Mouse (Mus musculus) intestine, embryonic 16.5 days (tissue): ENCODE results near the gene Fcer1g. TPM values are rescaled to one million over a fixed set of nuclear protein-coding genes. Genes with fewer than 3 reads are reported as not detected.
A peak's percentile ranks its signal among the peaks of the same experiment; 100 is the strongest.

ENCODE experiments used
- ATAC-seq: fragments of 200-750 bp; cut with Nextera tagmentation; 2 replicates; pipeline ENCODE4 v1.8.0; 2017; ENCODE audit warnings: moderate TSS enrichment, moderate library complexity
- H3K27ac ChIP-seq: fragments of 300-500 bp; sonication (generic); 2 replicates; pipeline ENCODE4 v1.5.1; 2014; ENCODE audit warnings: mild to moderate bottlenecking, low read length
- H3K27me3 ChIP-seq: fragments of 300-500 bp; sonication (generic); replicated peaks from 2 replicates; pipeline ENCODE4 v1.6.1; 2014; ENCODE audit warnings: low read length, control low read depth, mixed read lengths; ENCODE audit not compliant: control insufficient read depth, insufficient read depth
- H3K36me3 ChIP-seq: fragments of 300-500 bp; sonication (generic); 2 replicates; pipeline ENCODE4 v1.6.1; 2014; ENCODE audit warnings: low read length, control low read depth; ENCODE audit not compliant: control insufficient read depth, insufficient read depth
- H3K4me1 ChIP-seq: fragments of 300-500 bp; sonication (generic); 2 replicates; pipeline ENCODE4 v1.6.1; 2014; ENCODE audit warnings: low read length, control low read depth, mixed read lengths; ENCODE audit not compliant: control insufficient read depth, insufficient read depth
- H3K4me2 ChIP-seq: fragments of 300-500 bp; sonication (generic); 2 replicates; pipeline ENCODE4 v1.6.1; 2014; ENCODE audit warnings: low read depth, low read length, control low read depth
- H3K4me3 ChIP-seq: fragments of 300-500 bp; sonication (generic); 2 replicates; pipeline ENCODE4 v1.5.1; 2014; ENCODE audit warnings: mild to moderate bottlenecking, low read length
- H3K9ac ChIP-seq: fragments of 300-500 bp; sonication (generic); 2 replicates; pipeline ENCODE4 v1.6.1; 2014; ENCODE audit warnings: low read depth, low read length
- H3K9me3 ChIP-seq: fragments of 300-500 bp; sonication (generic); 2 replicates; pipeline ENCODE4 v1.6.1; 2016; ENCODE audit warnings: low read length, control low read depth; ENCODE audit not compliant: control insufficient read depth
- WGBS: fragments of 180-500 bp; shearing (Covaris S2); extraction: QIAGEN DNeasy Blood & Tissue Kit; methylation state at CpG from one replicate; pipeline ENCODE4 v1.1.7; 2014; 5-methylcytosine and 5-hydroxymethylcytosine counted together
- polyA plus RNA-seq: library from polyadenylated mRNA; unstranded; fragments of >200 nt; fragmentation: Nextera tagmentation; extraction: Ambion mirVana; gene quantifications from 2 replicates; pipeline ENCODE4 v1.2.1, GENCODE M21; 2015

The Fcer1g gene
- polyA plus RNA-seq, 1 experiment from 2014 or later, result 52.1 TPM

DNA sequence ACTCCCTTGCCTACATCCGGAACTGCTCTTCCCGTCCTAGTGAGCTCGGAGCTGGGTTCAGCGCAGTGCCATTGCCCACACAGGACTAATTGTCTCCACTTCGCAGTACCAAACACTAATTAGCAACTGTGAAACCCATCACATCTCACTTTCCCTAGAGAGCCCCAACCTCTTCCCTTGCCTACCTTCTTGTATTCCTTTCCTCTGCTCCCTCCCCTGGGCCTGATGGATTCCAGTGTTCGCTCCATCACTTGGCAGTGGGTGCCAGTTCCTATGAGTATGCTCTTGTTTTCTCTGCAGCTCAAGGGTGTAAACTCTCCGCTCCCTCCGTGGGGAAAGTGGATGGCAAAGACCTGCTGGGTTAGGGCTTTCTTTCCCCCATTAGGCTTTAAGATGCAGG lies 48.5 kb downstream of the Fcer1g start:
- H3K9ac ChIP-seq, result no peak overlapping the region
- no peak for ATAC-seq
- H3K4me2 ChIP-seq, result no peak overlapping the region
- WGBS, result 70% methylated on average over 8 of the region's 8 CpGs
- no peak overlapping the region for H3K4me3 ChIP-seq
- H3K27ac ChIP-seq, result no peak overlapping the region
- no peaks in the 10 kb centered on the region for H3K27me3 ChIP-seq
- peaks cover 15% of the 10 kb centered on the region for H3K4me1 ChIP-seq
- no peaks in the 10 kb centered on the region for H3K36me3 ChIP-seq
- no peaks in the 10 kb centered on the region for H3K9me3 ChIP-seq

DNA sequence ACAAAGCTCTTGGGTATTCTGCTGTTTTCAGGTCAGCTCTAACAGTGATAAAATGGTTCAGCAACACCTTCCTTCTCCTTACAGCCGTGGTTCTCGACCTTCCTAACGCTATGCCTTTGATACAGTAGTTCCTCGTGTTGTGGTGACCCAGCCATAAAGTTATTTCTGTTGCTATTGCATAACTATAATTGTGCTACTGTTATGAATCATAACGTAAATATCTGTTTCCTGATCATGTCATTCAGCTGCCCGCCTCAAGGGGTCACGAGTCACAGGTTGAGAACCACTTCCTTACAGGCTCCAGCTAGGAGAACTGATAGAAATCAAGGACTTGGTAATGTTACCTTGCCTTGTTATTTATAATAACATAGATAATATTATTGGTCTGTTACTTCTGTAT lies 49.9 kb downstream of the Fcer1g start:
- Histone ChIP-seq H3K4me3 (no peak overlapping the region), H3K27me3 (no peaks in the 10 kb centered on the region), H3K4me1 (peaks cover 11% of the 10 kb centered on the region), H3K4me2 (no peak overlapping the region), H3K27ac (0 out of 2 replicates have a peak overlapping the region, but pooled peaks have one; percentile 44), H3K9ac (no peak overlapping the region), H3K9me3 (no peaks in the 10 kb centered on the region), H3K36me3 (no peaks in the 10 kb centered on the region)
- WGBS, result 58% methylated on average over 7 of the region's 7 CpGs
- ATAC-seq, result peak; percentile 85

DNA sequence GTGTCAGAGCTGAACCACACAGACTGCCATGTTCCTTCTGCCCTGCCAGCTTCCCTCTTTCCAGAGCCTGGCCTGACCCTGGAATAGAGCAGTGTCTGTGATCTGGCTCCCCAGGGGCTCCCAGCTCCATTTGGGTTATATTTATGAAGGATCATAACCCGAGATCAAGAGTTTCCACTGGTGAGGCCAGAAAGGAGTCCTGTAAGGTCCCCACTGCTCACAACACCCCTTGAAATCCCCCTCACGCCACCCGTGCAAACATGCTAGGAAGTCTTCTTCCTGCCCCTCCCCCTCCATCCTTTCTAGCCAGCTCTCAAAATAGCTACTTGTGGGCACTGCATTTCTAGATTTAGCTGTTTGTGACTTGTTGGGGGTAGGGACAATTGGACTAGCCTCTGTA lies 50.5 kb downstream of the Fcer1g start:
- no peak overlapping the region for H3K9ac ChIP-seq
- WGBS, result 51% methylated on average over 3 of the region's 3 CpGs
- no peaks in the 10 kb centered on the region for H3K9me3 ChIP-seq
- no peaks in the 10 kb centered on the region for H3K36me3 ChIP-seq
- no peak overlapping the region for H3K4me3 ChIP-seq
- H3K27me3 ChIP-seq, result no peaks in the 10 kb centered on the region
- no peak for ATAC-seq
- no peak overlapping the region for H3K27ac ChIP-seq
- no peak overlapping the region for H3K4me2 ChIP-seq
- H3K4me1 ChIP-seq, result 0 out of 2 replicates have a peak, but pooled peaks cover 5% of the 10 kb centered on the region

GRCm38 (mm10) chr1:171183025-171183424 lies 51.1 kb downstream of the Fcer1g start:
- no peaks in the 10 kb centered on the region for H3K27me3 ChIP-seq
- no peak overlapping the region for H3K9ac ChIP-seq
- no peak overlapping the region for H3K4me3 ChIP-seq
- 0 out of 2 replicates have a peak, but pooled peaks cover 5% of the 10 kb centered on the region for H3K4me1 ChIP-seq
- no peak overlapping the region for H3K27ac ChIP-seq
- WGBS, result 86% methylated on average over 3 of the region's 3 CpGs
- no peaks in the 10 kb centered on the region for H3K9me3 ChIP-seq
- H3K36me3 ChIP-seq, result no peaks in the 10 kb centered on the region
- no peak overlapping the region for H3K4me2 ChIP-seq
- ATAC-seq, result no peak

Other genes starting within 250 kb of the Fcer1g start
- gene Fcgr4, start 215.4 kb downstream of the Fcer1g start, polyA plus RNA-seq, result 1.4 and 1.8 TPM in 2 replicates
- gene Fcgr3, start 169.4 kb downstream of the Fcer1g start, polyA plus RNA-seq, result 15.3 and 15.9 TPM in 2 replicates
- gene Cfap126, start 120.4 kb downstream of the Fcer1g start, polyA plus RNA-seq, result 1.6 and 2.1 TPM in 2 replicates
- gene Sdhc, start 83.8 kb downstream of the Fcer1g start, polyA plus RNA-seq, result 457 and 490 TPM in 2 replicates
- 1.7 TPM in 2 replicates for gene Mpz, start 83.7 kb downstream of the Fcer1g start, polyA plus RNA-seq
- gene Pcp4l1, start 38.1 kb downstream of the Fcer1g start, polyA plus RNA-seq, result 16.4 and 19.4 TPM in 2 replicates
- gene Nr1i3, start 20.4 kb downstream of the Fcer1g start, polyA plus RNA-seq, result 18.7 and 21.7 TPM in 2 replicates
- 32.0 and 34.7 TPM in 2 replicates for gene Tomm40l, start 11.9 kb downstream of the Fcer1g start, polyA plus RNA-seq
- gene Apoa2, start 9.3 kb downstream of the Fcer1g start, polyA plus RNA-seq, result 55.3 and 151 TPM in 2 replicates
- gene Adamts4, start 16.1 kb upstream of the Fcer1g start, polyA plus RNA-seq, result 6.3 and 7.0 TPM in 2 replicates
- gene Ndufs2, start 17.0 kb upstream of the Fcer1g start, polyA plus RNA-seq, result 339 and 373 TPM in 2 replicates
- 50.0 and 56.5 TPM in 2 replicates for gene B4galt3, start 36.0 kb upstream of the Fcer1g start, polyA plus RNA-seq
- gene Ppox, start 46.8 kb upstream of the Fcer1g start, polyA plus RNA-seq, result 40.2 and 40.9 TPM in 2 replicates
- 50.8 and 53.2 TPM in 2 replicates for gene Usp21, start 53.6 kb upstream of the Fcer1g start, polyA plus RNA-seq
- gene Ufc1, start 60.7 kb upstream of the Fcer1g start, polyA plus RNA-seq, result 98.8 and 103 TPM in 2 replicates
- gene Dedd, start 94.8 kb upstream of the Fcer1g start, polyA plus RNA-seq, result 42.6 and 46.8 TPM in 2 replicates
- 57.6 and 60.9 TPM in 2 replicates for gene Nit1, start 111.3 kb upstream of the Fcer1g start, polyA plus RNA-seq
- gene Pfdn2, start 111.3 kb upstream of the Fcer1g start, polyA plus RNA-seq, result 83.5 and 99.0 TPM in 2 replicates
- gene Klhdc9, start 126.4 kb upstream of the Fcer1g start, polyA plus RNA-seq, result 0.60 and 1.1 TPM in 2 replicates
- 2.8 and 3.8 TPM in 2 replicates for gene Nectin4, start 135.7 kb upstream of the Fcer1g start, polyA plus RNA-seq
- gene Arhgap30, start 154.6 kb upstream of the Fcer1g start, polyA plus RNA-seq, result 2.0 and 2.5 TPM in 2 replicates
- gene Usf1, start 176.9 kb upstream of the Fcer1g start, polyA plus RNA-seq, result 54.6 and 58.1 TPM in 2 replicates
- 5.3 and 5.6 TPM in 2 replicates for gene Tstd1, start 184.5 kb upstream of the Fcer1g start, polyA plus RNA-seq
- 101 and 108 TPM in 2 replicates for gene F11r, start 203.2 kb upstream of the Fcer1g start, polyA plus RNA-seq